Mouse (Mus musculus) cerebellum, adult (tissue): Measurements from ENCODE around the gene Ddc.
A peak's percentile ranks its signal among the peaks of the same experiment; 100 is the strongest.

ENCODE experiments used
- ATAC-seq: cut with Nextera tagmentation; 2 replicates; pipeline ENCODE4 v1.9.2; 2017; ENCODE audit warnings: mild to moderate bottlenecking, moderate library complexity, mixed read lengths; ENCODE audit not compliant: insufficient number of reproducible peaks, low FRiP score, low TSS enrichment

Gene Ddc

GRCm38 (mm10) chr11:11897645-11898357 lies at the start of gene Ddc:
TSS of gene Ddc (minus strand) at chr11:11898144.
- no peak for ATAC-seq

GRCm38 (mm10) chr11:11945766-11946165 lies 47.8 kb upstream of the Ddc start:
- no peak for ATAC-seq

- ATAC-seq: no peak
Observed at GRCm38 (mm10) chr11:11944814-11945213, 46.9 kb upstream of the Ddc start.

GRCm38 (mm10) chr11:11944082-11944349 lies 46.1 kb upstream of the Ddc start:
- no peak for ATAC-seq

GRCm38 (mm10) chr11:11943240-11944081 lies 45.5 kb upstream of the Ddc start:
- no peak for ATAC-seq

- ATAC-seq: no peak
Observed at GRCm38 (mm10) chr11:11942320-11943217, 44.6 kb upstream of the Ddc start.

- no peak for ATAC-seq
Observed at GRCm38 (mm10) chr11:11940833-11941681, 43.1 kb upstream of the Ddc start.

- no peak for ATAC-seq
Observed at GRCm38 (mm10) chr11:11939611-11940010, 41.7 kb upstream of the Ddc start.

GRCm38 (mm10) chr11:11938591-11938990 lies 40.6 kb upstream of the Ddc start:
- ATAC-seq: no peak

- ATAC-seq: no peak
Observed at GRCm38 (mm10) chr11:11937340-11938030, 39.5 kb upstream of the Ddc start.

GRCm38 (mm10) chr11:11934808-11935207 lies 36.9 kb upstream of the Ddc start:
- no peak for ATAC-seq

- ATAC-seq: peak; percentile 20; the same call in 1 of the 2 replicates
Observed at GRCm38 (mm10) chr11:11932102-11932789, 34.3 kb upstream of the Ddc start.

GRCm38 (mm10) chr11:11931688-11932087 lies 33.7 kb upstream of the Ddc start:
- ATAC-seq: no peak

GRCm38 (mm10) chr11:11930527-11930926 lies 32.6 kb upstream of the Ddc start:
- ATAC-seq: no peak

GRCm38 (mm10) chr11:11929059-11929458 lies 31.1 kb upstream of the Ddc start:
- no peak for ATAC-seq

GRCm38 (mm10) chr11:11928586-11928985 lies 30.6 kb upstream of the Ddc start:
- ATAC-seq: no peak

GRCm38 (mm10) chr11:11923900-11924299 lies 26.0 kb upstream of the Ddc start:
- no peak for ATAC-seq

GRCm38 (mm10) chr11:11923345-11923744 lies 25.4 kb upstream of the Ddc start:
- no peak for ATAC-seq

- ATAC-seq: no peak
Observed at GRCm38 (mm10) chr11:11922106-11922505, 24.2 kb upstream of the Ddc start.
